Mouse (Mus musculus): ENCODE measurements around the gene Btbd35f1. TPM values are rescaled to one million over a fixed set of nuclear protein-coding genes. Genes with fewer than 3 reads are reported as not detected.
"Not testable (repeated sequence)": the region's sequence is repeated elsewhere in the genome, so short reads cannot be mapped to it uniquely, and the experiment has no call there.

Gene Btbd35f1
- not detected in 2 replicates for polyA plus RNA-seq (2015; fragmentation: Nextera tagmentation; extraction: Ambion mirVana)

DNA sequence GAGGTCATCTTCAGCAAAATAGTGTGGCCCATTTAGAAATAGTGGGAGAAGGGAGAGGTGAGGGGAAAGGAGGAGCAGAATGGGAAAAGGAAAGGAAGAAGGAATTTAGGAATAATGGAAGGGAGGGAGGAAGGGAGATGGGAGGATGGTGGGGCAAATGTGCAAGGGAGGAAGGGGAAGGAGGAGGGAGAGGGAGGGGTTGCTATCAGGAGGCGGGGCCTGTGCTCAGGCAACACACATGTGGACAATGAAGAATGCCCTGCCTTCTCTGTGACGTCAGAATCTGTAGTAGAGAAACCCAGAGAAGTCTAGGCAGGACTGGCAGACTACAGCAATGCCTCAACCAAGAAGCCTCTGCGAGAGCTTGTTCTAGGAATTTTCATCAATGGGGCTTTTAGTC, at the start of gene Btbd35f1:
TSS of gene Btbd35f1 (plus strand) at position 301 of the 400 bp plus-strand sequence.
- H3K9ac ChIP-seq; H3K4me3 ChIP-seq; H3K4me2 ChIP-seq; H3K27me3 ChIP-seq (replicated peaks); H3K9me3 ChIP-seq; H3K36me3 ChIP-seq; H3K4me1 ChIP-seq; H3K27ac ChIP-seq (replicated peaks); ATAC-seq (ENCODE audit: extremely low read depth, insufficient number of reproducible peaks, low FRiP score, low TSS enrichment): not testable (repeated sequence)
- no CpG with 5 or more reads among the region's 3 CpGs for WGBS

DNA sequence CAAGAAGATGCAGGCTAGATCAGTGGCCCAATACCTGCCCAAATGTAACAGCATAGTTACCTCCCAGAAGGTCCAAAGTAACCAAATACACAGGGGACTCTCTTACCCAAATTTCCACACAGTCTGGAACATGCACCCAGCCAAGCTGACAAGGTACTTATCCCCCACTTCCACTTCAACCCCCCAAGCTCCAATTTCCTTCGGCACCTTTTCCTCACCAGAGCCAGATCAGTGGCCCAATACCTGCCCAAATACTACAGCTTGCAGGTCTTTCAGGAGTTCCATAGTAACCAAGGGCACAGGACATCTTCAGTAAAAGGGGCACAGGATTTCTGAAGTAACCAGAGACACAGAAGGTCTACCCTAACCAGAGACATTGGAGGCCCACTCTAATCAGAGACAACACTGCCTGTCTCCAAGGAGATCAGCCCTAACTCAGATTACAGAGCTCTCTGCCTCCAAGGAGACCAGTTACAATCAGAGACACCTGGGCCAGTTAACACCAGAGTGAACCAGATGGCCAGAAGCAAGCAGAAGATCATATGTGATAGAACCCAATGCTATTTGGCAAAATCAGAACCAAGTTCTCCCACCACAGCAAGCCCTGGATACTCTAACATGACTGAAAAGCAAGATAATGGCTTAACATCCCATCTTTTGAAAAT, 31.2 kb downstream of the Btbd35f1 start:
- H3K36me3 ChIP-seq; H3K9ac ChIP-seq; H3K27me3 ChIP-seq (replicated peaks); H3K27ac ChIP-seq (replicated peaks); H3K9me3 ChIP-seq; H3K4me3 ChIP-seq; ATAC-seq (ENCODE audit: extremely low read depth, insufficient number of reproducible peaks, low FRiP score, low TSS enrichment); H3K4me2 ChIP-seq; H3K4me1 ChIP-seq: not testable (repeated sequence)
- 82% methylated on average over 1 of the region's 1 CpGs for WGBS

DNA sequence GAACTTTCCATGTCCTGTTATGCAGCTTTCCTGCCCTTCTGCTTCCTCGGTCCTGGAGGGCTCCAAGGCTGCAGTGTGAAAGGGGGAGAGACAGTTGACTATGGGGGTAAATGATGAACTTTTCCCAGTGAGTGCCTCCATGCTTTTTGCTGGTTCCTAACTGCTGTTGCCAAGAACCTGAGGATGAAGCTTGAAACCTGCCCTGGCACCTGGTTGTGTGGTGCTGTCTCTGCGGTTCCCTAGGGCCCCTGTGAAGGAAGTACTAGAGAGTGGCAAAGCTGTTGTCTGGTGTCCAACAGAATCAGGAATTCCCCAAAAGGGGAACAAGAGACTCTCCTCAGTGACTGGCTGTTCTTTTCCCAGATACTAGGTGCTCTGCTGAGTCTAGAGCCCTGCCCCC, 41.2 kb downstream of the Btbd35f1 start:
- H3K4me2 ChIP-seq; H3K27me3 ChIP-seq (replicated peaks); H3K4me3 ChIP-seq; ATAC-seq (ENCODE audit: extremely low read depth, insufficient number of reproducible peaks, low FRiP score, low TSS enrichment); H3K27ac ChIP-seq (replicated peaks); H3K9ac ChIP-seq; H3K9me3 ChIP-seq; H3K4me1 ChIP-seq; H3K36me3 ChIP-seq: not testable (repeated sequence)
- 76% methylated on average over 1 of the region's 2 CpGs for WGBS

DNA sequence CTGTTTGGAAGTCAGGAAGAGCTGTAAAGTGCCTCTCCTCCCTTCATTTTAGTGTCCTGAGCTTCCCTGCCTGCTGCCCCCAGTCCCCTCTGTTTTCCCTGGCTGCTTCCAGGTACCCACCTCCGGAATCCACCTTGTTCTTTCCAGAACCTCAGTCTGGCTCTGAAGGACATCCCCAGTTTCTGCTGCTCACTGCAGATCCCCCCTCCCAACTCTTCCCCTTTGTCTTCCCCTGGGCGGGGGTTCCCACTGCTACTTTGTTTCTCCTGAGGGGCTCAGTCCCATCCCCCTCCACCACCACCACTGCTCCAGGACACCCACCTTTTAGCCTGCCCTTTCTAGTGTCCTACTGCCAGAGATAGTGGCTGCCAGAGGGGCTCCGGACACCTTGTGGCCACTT, 41.6 kb downstream of the Btbd35f1 start:
- H3K4me2 ChIP-seq; H3K4me3 ChIP-seq; ATAC-seq (ENCODE audit: extremely low read depth, insufficient number of reproducible peaks, low FRiP score, low TSS enrichment); H3K36me3 ChIP-seq; H3K27ac ChIP-seq (replicated peaks); H3K9ac ChIP-seq; H3K9me3 ChIP-seq; H3K27me3 ChIP-seq (replicated peaks); H3K4me1 ChIP-seq: not testable (repeated sequence)
- WGBS: 63% methylated on average over 3 of the region's 3 CpGs

Other genes with a start within 250 kb of the Btbd35f1 start
- not detected in 2 replicates for gene Gm5926, start 90.7 kb downstream of the Btbd35f1 start, polyA plus RNA-seq (2015; fragmentation: Nextera tagmentation; extraction: Ambion mirVana)
- not detected in 2 replicates for gene Btbd35f21, start 166.1 kb downstream of the Btbd35f1 start, polyA plus RNA-seq (2015; fragmentation: Nextera tagmentation; extraction: Ambion mirVana)

All from heart, embryonic 13.5 days (tissue).